Mouse (Mus musculus) E14TG2a.4 (cell line): ENCODE measurements around the gene Fars2.

Experiments used
- H3K27me3 ChIP-seq: 2 replicates; pipeline ENCODE4 v1.6.1; 2014; ENCODE audit warnings: low read length, control low read depth; ENCODE audit not compliant: insufficient read depth
- H3K36me3 ChIP-seq: 2 replicates; pipeline ENCODE4 v1.6.1; 2014; ENCODE audit warnings: low read length, control low read depth; ENCODE audit not compliant: insufficient read depth
- H3K4me1 ChIP-seq: replicated peaks from 2 replicates; pipeline ENCODE4 v1.6.1; 2014; ENCODE audit warnings: low read depth, low read length, control low read depth
- H3K4me3 ChIP-seq: replicated peaks from 2 replicates; pipeline ENCODE4 v1.5.1; 2014; ENCODE audit warnings: mild to moderate bottlenecking, low read length
- H3K9me3 ChIP-seq: 2 replicates; pipeline ENCODE4 v1.6.1; 2014; ENCODE audit warnings: low read length, control low read depth
- CTCF ChIP-seq: conservative IDR thresholded peaks from 2 replicates; pipeline ENCODE4 v1.5.1; 2014; ENCODE audit warnings: low read length
- NANOG ChIP-seq: IDR thresholded peaks from 2 replicates; pipeline ENCODE4 v1.6.1; 2014; ENCODE audit warnings: borderline replicate concordance, low read length, mixed read lengths
- POU5F1 ChIP-seq: IDR thresholded peaks from 2 replicates; pipeline ENCODE4 v1.6.1; 2014; ENCODE audit warnings: low read length, borderline replicate concordance

Fars2 gene

GRCm38 (mm10) chr13:36276194-36276593 is 159.0 kb downstream of the Fars2 start:
- TF ChIP-seq CTCF (no peak), POU5F1 (no peak), NANOG (no peak)
- H3K4me3 ChIP-seq, result no peak overlapping the region

GRCm38 (mm10) chr13:36282018-36282417 is 164.8 kb downstream of the Fars2 start:
- no peaks in the 10 kb centered on the region for H3K36me3 ChIP-seq
- H3K4me3 ChIP-seq, result no peak overlapping the region
- no peaks in the 10 kb centered on the region for H3K9me3 ChIP-seq
- no peak for TF ChIP-seq POU5F1
- peak; percentile 4; the same call in 1 of the 2 replicates for TF ChIP-seq NANOG
- TF ChIP-seq CTCF, result peak; percentile 60
- peaks cover 6% of the 10 kb centered on the region for H3K4me1 ChIP-seq
- H3K27me3 ChIP-seq, result no peaks in the 10 kb centered on the region

More at GRCm38 (mm10) chr13:36276194-36276593, 159.0 kb downstream of the Fars2 start:
- no peaks in the 10 kb centered on the region for H3K36me3 ChIP-seq
- no peaks in the 10 kb centered on the region for H3K27me3 ChIP-seq
- H3K9me3 ChIP-seq, result no peaks in the 10 kb centered on the region
- H3K4me1 ChIP-seq, result no peaks in the 10 kb centered on the region; the same call in 1 of the 2 replicates

- no peak overlapping the region for H3K4me3 ChIP-seq
- TF ChIP-seq CTCF (no peak), NANOG (no peak), POU5F1 (no peak)
- H3K27me3 ChIP-seq, result no peaks in the 10 kb centered on the region
- H3K9me3 ChIP-seq, result no peaks in the 10 kb centered on the region
- peaks cover 6% of the 10 kb centered on the region; the same call in 1 of the 2 replicates for H3K4me1 ChIP-seq
- no peaks in the 10 kb centered on the region for H3K36me3 ChIP-seq
These were observed 165.8 kb downstream of the Fars2 start for GRCm38 (mm10) chr13:36282785-36283544.

GRCm38 (mm10) chr13:36283545-36284067 is 166.4 kb downstream of the Fars2 start:
- no peaks in the 10 kb centered on the region for H3K27me3 ChIP-seq
- H3K9me3 ChIP-seq, result no peaks in the 10 kb centered on the region
- no peaks in the 10 kb centered on the region for H3K36me3 ChIP-seq
- no peak overlapping the region for H3K4me3 ChIP-seq
- TF ChIP-seq CTCF (no peak), NANOG (no peak), POU5F1 (no peak)
- peaks cover 6% of the 10 kb centered on the region; the same call in 1 of the 2 replicates for H3K4me1 ChIP-seq

GRCm38 (mm10) chr13:36284097-36284496 is 166.9 kb downstream of the Fars2 start:
- no peak for TF ChIP-seq POU5F1
- no peak for TF ChIP-seq NANOG
- no peak for TF ChIP-seq CTCF

GRCm38 (mm10) chr13:36285235-36285634 is 168.0 kb downstream of the Fars2 start:
- TF ChIP-seq CTCF, result no peak
- TF ChIP-seq POU5F1, result no peak
- TF ChIP-seq NANOG, result no peak
- no peak overlapping the region for H3K4me3 ChIP-seq
- no peaks in the 10 kb centered on the region for H3K27me3 ChIP-seq
- H3K4me1 ChIP-seq, result peaks cover 6% of the 10 kb centered on the region; the same call in 1 of the 2 replicates
- H3K9me3 ChIP-seq, result no peaks in the 10 kb centered on the region
- H3K36me3 ChIP-seq, result no peaks in the 10 kb centered on the region

More at GRCm38 (mm10) chr13:36284097-36284496, 166.9 kb downstream of the Fars2 start:
- H3K9me3 ChIP-seq, result no peaks in the 10 kb centered on the region
- peaks cover 6% of the 10 kb centered on the region; the same call in 1 of the 2 replicates for H3K4me1 ChIP-seq
- no peaks in the 10 kb centered on the region for H3K36me3 ChIP-seq
- no peaks in the 10 kb centered on the region for H3K27me3 ChIP-seq
- no peak overlapping the region for H3K4me3 ChIP-seq

GRCm38 (mm10) chr13:36293511-36293910 is 176.3 kb downstream of the Fars2 start:
- no peak overlapping the region for H3K4me3 ChIP-seq
- peaks cover 28% of the 10 kb centered on the region for H3K4me1 ChIP-seq
- no peak for TF ChIP-seq CTCF
- TF ChIP-seq POU5F1, result no peak
- TF ChIP-seq NANOG, result no peak
- no peaks in the 10 kb centered on the region for H3K9me3 ChIP-seq
- H3K36me3 ChIP-seq, result no peaks in the 10 kb centered on the region
- no peaks in the 10 kb centered on the region for H3K27me3 ChIP-seq

- no peaks in the 10 kb centered on the region for H3K36me3 ChIP-seq
- no peaks in the 10 kb centered on the region for H3K27me3 ChIP-seq
- TF ChIP-seq NANOG (no peak), CTCF (no peak), POU5F1 (no peak)
- H3K4me3 ChIP-seq, result no peak overlapping the region
- peaks cover 31% of the 10 kb centered on the region for H3K4me1 ChIP-seq
- no peaks in the 10 kb centered on the region for H3K9me3 ChIP-seq
These were observed 177.3 kb downstream of the Fars2 start for GRCm38 (mm10) chr13:36294503-36294902.

- H3K4me3 ChIP-seq, result no peak overlapping the region
- H3K36me3 ChIP-seq, result no peaks in the 10 kb centered on the region
- peaks cover 31% of the 10 kb centered on the region for H3K4me1 ChIP-seq
- no peaks in the 10 kb centered on the region for H3K9me3 ChIP-seq
- no peaks in the 10 kb centered on the region for H3K27me3 ChIP-seq
- TF ChIP-seq POU5F1, result no peak
- TF ChIP-seq NANOG, result no peak
- TF ChIP-seq CTCF, result no peak
These were observed 178.6 kb downstream of the Fars2 start for GRCm38 (mm10) chr13:36295848-36296247.
